Mouse (Mus musculus) neural tube, embryonic 14.5 days (tissue): ENCODE results near the gene Spata25. TPM values are rescaled to one million over a fixed set of nuclear protein-coding genes. Genes with fewer than 3 reads are reported as not detected.

ENCODE experiments used
- ATAC-seq: fragments of 200-750 bp; cut with Nextera tagmentation; 2 replicates; pipeline ENCODE4 v1.8.0; 2017; ENCODE audit warnings: low read depth, mild to moderate bottlenecking, moderate TSS enrichment, moderate library complexity
- H3K27ac ChIP-seq: fragments of 300-500 bp; sonication (generic); 2 replicates; pipeline ENCODE4 v1.5.1; 2014; ENCODE audit warnings: low read depth, mild to moderate bottlenecking, control low read depth, low read length, moderate library complexity, mixed read lengths
- H3K27me3 ChIP-seq: fragments of 300-500 bp; sonication (generic); 2 replicates; pipeline ENCODE4 v1.6.1; 2014; ENCODE audit warnings: low read length; ENCODE audit not compliant: control insufficient read depth, insufficient read depth
- H3K36me3 ChIP-seq: fragments of 300-500 bp; sonication (generic); 2 replicates; pipeline ENCODE4 v1.6.1; 2014; ENCODE audit warnings: low read length, mixed read lengths; ENCODE audit not compliant: control insufficient read depth, insufficient read depth
- H3K4me1 ChIP-seq: fragments of 300-500 bp; sonication (generic); 2 replicates; pipeline ENCODE4 v1.6.1; 2014; ENCODE audit warnings: low read length; ENCODE audit not compliant: control insufficient read depth, insufficient read depth
- H3K4me2 ChIP-seq: fragments of 300-500 bp; sonication (generic); 2 replicates; pipeline ENCODE4 v1.6.1; 2014; ENCODE audit warnings: mild to moderate bottlenecking, low read depth, low read length, control low read depth
- H3K4me3 ChIP-seq: fragments of 300-500 bp; sonication (generic); 2 replicates; pipeline ENCODE4 v1.5.1; 2014; ENCODE audit warnings: low read depth, low read length, control low read depth, mixed read lengths
- H3K9ac ChIP-seq: fragments of 300-500 bp; sonication (generic); replicated peaks from 2 replicates; pipeline ENCODE4 v1.6.1; 2014; ENCODE audit warnings: low read depth, mild to moderate bottlenecking, control low read depth, low read length, mixed read lengths
- H3K9me3 ChIP-seq: fragments of 300-500 bp; sonication (generic); 2 replicates; pipeline ENCODE4 v1.6.1; 2016; ENCODE audit warnings: low read length; ENCODE audit not compliant: control insufficient read depth
- WGBS: fragments of 180-500 bp; shearing (Covaris S2); extraction: QIAGEN DNeasy Blood & Tissue Kit; methylation state at CpG from one replicate; pipeline ENCODE4 v1.1.7; 2014; 5-methylcytosine and 5-hydroxymethylcytosine counted together
- polyA plus RNA-seq: library from polyadenylated mRNA; unstranded; fragments of >200 nt; fragmentation: Nextera tagmentation; extraction: Ambion mirVana; gene quantifications from 2 replicates; pipeline ENCODE4 v1.2.1, GENCODE M21; 2014

Spata25 gene
- polyA plus RNA-seq, 1 experiment from 2014 or later: 0.27 TPM

DNA sequence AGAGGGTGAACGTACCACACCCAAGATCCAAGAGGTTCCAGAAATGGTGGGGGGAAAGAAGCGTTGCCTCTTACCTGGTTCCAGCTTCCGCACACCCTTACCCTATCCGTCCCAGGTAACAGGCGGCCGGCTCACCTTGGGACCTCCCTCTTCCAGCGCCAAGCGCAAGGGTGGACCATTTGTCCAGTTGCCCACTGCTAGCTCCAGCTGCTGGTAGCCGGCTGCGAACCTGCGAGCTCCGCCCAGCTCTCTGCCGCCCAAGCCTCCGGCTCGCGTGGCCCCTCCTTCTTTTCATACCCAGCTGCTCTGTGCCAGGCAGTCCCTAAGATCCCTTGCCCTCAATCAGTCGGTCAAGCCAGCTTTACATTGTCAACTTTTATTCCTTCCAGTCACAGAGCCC, 51.5 kb downstream of the Spata25 start:
- Histone ChIP-seq H3K4me1 (no peaks in the 10 kb centered on the region), H3K4me2 (no peak overlapping the region), H3K36me3 (no peaks in the 10 kb centered on the region), H3K27ac (no peak overlapping the region), H3K9me3 (no peaks in the 10 kb centered on the region), H3K9ac (no peak overlapping the region), H3K27me3 (no peaks in the 10 kb centered on the region), H3K4me3 (no peak overlapping the region)
- ATAC-seq: no peak
- 68% methylated on average over 17 of the region's 17 CpGs for WGBS

Other genes with a start within 250 kb of the Spata25 start
- gene Wfdc6a, start 243.1 kb downstream of the Spata25 start, polyA plus RNA-seq: not detected in 2 replicates
- not detected in 2 replicates for gene Eppin, start 234.9 kb downstream of the Spata25 start, polyA plus RNA-seq
- not detected in 2 replicates for gene Wfdc6b, start 215.0 kb downstream of the Spata25 start, polyA plus RNA-seq
- gene Wfdc8, start 214.9 kb downstream of the Spata25 start, polyA plus RNA-seq: not detected in 2 replicates
- gene Wfdc16, start 189.7 kb downstream of the Spata25 start, polyA plus RNA-seq: not detected in 2 replicates
- not detected in 2 replicates for gene Wfdc10, start 172.5 kb downstream of the Spata25 start, polyA plus RNA-seq
- gene Wfdc9, start 172.0 kb downstream of the Spata25 start, polyA plus RNA-seq: not detected in 2 replicates
- gene Wfdc11, start 154.4 kb downstream of the Spata25 start, polyA plus RNA-seq: not detected in 2 replicates
- gene Wfdc13, start 143.4 kb downstream of the Spata25 start, polyA plus RNA-seq: not detected in 2 replicates
- not detected in 2 replicates for gene Spint4, start 130.0 kb downstream of the Spata25 start, polyA plus RNA-seq
- not detected in 2 replicates for gene Spint5, start 113.2 kb downstream of the Spata25 start, polyA plus RNA-seq
- 0.77 and 1.2 TPM in 2 replicates for gene Wfdc3, start 82.6 kb downstream of the Spata25 start, polyA plus RNA-seq
- 49.0 and 56.0 TPM in 2 replicates for gene Dnttip1, start 82.6 kb downstream of the Spata25 start, polyA plus RNA-seq
- gene Ube2c, start 58.6 kb downstream of the Spata25 start, polyA plus RNA-seq: 30.6 and 38.9 TPM in 2 replicates
- 1.9 and 6.4 TPM in 2 replicates for gene Tnnc2, start 48.6 kb downstream of the Spata25 start, polyA plus RNA-seq
- 31.6 and 41.1 TPM in 2 replicates for gene Snx21, start 42.7 kb downstream of the Spata25 start, polyA plus RNA-seq
- 21.0 and 24.2 TPM in 2 replicates for gene Acot8, start 23.7 kb downstream of the Spata25 start, polyA plus RNA-seq
- gene Zswim3, start 23.4 kb downstream of the Spata25 start, polyA plus RNA-seq: 16.9 and 19.0 TPM in 2 replicates
- gene Zswim1, start 5.9 kb downstream of the Spata25 start, polyA plus RNA-seq: 28.1 and 29.3 TPM in 2 replicates
- 81.2 and 102 TPM in 2 replicates for gene Ctsa, start 4.3 kb upstream of the Spata25 start, polyA plus RNA-seq
- gene Neurl2, start 4.9 kb upstream of the Spata25 start, polyA plus RNA-seq: 5.8 and 7.2 TPM in 2 replicates
- gene Pltp, start 29.2 kb upstream of the Spata25 start, polyA plus RNA-seq: 59.0 and 136 TPM in 2 replicates
- gene Pcif1, start 50.8 kb upstream of the Spata25 start, polyA plus RNA-seq: 78.0 and 82.1 TPM in 2 replicates
- gene Zfp335, start 83.2 kb upstream of the Spata25 start, polyA plus RNA-seq: 14.3 and 14.5 TPM in 2 replicates
- 13.8 and 22.2 TPM in 2 replicates for gene Mmp9, start 112.2 kb upstream of the Spata25 start, polyA plus RNA-seq
- 51.5 and 68.8 TPM in 2 replicates for gene Slc12a5, start 132.3 kb upstream of the Spata25 start, polyA plus RNA-seq
- 79.5 and 98.9 TPM in 2 replicates for gene Ncoa5, start 206.3 kb upstream of the Spata25 start, polyA plus RNA-seq
- 5.5 and 10.6 TPM in 2 replicates for gene Cd40, start 227.1 kb upstream of the Spata25 start, polyA plus RNA-seq